Mouse (Mus musculus): ENCODE measurements at regions not wholly inside any gene's neighbourhood (a gene's known extent, or its start where the extent isn't known, plus 50 kb on each side); places are given as distances from the start of the nearest gene placed in this dataset.

DNA sequence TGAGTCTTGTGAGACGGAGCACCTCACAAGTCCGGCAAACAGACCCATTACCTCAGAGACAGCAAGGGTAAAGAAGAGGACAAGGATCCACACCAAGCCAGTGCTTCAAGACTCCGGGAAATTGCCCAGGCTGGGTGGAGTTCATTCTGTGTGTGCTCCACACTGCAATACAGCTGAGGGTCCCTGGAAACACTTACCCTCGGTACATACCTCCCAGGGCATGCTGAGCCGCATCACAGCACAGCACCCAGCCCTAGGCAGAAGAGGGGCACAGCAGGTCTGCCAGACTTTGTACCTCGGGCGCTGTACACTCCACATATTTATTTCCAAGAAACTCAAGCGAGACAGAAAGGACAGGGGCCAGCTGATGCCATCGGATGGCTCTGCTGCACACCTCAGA, 54.5 kb upstream of the Cmc1 start:
- DNase-seq (ENCODE audit: low spot score), result no peak

DNA sequence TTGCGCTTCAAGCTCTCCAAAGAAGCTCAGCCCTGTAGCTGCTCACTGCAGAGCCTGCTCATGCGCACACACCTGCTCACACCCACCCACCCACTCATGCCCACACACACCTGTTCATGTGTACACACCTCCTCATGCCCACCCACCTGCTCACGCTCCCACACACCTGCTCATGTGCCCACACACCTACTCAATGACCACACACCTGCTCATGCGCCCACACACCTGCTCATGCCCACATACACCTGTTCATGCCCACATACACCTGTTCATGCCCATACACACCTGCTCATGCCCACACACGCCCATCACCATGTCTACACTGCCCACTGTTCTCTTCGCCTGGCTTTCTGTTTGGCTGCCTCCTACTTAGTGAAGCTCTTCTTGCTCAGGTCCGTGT, 56.5 kb upstream of the Cmc1 start:
- DNase-seq (ENCODE audit: low spot score), result no peak

DNA sequence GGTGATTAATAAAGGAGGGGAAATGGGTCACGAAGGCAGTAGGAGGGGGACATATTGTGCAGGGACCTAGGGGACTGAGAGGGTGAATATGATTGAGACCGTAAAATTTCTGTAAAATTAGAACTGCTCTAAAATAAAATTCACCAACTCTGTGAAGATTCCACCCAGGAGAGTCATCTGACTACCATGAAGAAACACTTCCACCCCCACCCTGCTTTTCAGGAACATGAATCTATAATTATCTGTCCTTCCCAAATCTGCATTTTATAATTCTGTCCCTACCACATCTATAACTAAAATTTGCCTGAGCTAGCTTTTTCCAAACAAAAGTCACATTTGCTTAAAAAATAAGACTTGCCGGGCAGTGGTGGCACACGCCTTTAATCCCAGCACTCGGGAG, 69.7 kb upstream of the Cmc1 start:
- no peak for DNase-seq (ENCODE audit: low spot score)

DNA sequence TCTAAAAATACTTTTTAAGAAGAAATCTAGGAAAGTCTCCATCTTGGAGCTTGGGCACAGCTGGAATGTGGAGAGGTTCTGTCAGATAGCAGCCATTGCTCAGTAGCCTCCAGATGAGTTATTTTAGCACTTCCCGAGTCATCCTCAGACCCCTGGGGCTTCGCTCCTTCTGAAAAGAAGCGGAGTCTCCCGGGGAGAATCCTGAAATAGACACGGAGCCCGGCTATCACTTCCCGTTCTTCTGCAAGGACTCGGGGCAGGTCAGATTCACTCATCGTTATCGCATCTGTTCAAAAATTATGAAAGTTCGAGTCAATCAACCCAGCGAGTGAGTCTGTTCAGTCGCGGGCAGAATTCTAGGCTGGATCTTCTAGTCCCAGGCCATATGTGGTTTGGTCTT, 71.2 kb upstream of the Cmc1 start:
- DNase-seq (ENCODE audit: low spot score), result no peak

DNA sequence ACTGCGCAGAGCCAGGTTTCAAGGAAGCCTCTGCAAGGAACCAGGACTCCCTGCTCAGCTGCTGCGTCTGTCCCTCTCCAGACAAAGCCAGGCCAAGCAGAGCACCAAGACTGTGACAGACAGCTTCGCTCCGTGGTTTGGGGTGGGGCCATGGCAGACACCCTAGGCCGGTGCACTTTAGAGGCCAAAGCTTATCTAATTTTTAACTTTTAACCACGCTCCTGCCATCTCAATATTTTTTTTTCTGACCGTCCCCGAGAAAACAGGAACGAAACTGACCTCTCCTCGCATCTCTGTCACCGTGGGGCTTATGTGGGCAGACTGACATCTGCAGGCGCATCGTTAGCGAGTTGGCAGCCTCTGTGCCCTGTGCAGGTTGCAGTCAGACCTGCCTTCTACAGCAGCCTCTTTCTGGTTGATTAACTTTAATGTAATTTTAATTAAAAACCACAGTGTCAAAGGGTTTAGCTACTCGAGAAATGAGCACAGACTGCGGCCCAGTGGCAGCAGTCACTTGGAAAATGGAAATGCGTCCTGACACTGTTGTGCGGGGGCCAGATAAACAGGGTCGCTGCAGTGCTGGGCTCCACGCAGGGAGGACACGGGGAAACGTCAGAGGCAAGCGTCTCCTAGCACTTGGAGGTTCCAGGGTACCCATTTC, 77.6 kb upstream of the Cmc1 start:
- DNase-seq (ENCODE audit: low spot score), result no peak

DNA sequence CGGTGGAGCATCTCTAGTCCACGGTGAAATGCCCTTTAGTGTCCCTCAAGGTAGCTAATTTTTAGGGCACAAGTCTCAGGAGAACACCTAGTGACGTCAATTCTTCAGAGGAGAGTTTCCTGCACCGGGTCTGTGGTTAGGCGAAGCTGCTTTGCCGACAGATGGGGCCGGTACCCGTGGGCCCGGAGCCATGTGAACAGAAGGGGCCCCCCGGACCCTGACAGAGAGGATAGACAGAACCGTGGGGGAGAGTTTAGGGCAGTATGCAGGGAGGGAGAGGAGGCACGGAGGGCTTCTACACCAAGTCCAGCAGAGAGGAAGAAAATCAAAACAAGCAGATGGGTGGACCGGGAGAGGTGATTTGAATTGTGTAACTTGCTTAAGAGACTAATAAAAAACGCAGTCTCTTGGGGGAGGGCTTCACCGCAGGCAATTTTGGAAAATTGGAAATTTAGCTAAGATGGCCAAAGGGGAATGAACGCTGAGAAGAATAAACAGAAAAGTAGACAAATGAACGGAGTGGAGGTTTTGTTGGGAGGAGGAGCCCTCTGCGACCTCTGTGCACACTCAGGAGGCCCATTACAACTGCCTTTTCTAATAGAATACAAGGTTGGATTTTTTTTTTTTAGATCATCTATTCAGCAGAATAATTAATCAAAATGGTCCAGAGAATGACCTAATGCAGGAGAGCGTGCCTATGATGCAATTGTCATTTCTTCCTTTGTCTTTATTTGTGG, 78.9 kb upstream of the Cmc1 start:
- no peak for DNase-seq (ENCODE audit: low spot score)

DNA sequence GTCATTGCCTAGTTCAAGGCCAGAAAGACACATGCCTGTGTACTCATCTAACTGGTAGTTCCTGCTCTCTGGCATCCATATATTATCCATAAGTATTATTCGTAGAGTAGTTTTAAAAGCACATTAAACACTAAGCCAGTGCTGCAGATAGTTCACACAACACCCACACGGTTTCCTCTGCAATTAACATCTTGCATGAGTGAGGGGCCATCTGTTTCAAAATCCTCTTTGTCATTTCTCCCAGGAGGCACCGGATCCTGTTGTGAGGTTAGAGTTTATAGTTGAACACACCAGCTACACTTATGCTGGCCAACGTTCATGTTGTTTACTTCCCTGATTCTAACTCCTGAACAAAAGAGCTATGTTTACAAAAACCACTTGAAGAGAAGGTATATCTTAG, 90.7 kb upstream of the Cmc1 start:
- DNase-seq (ENCODE audit: low spot score), result no peak

DNA sequence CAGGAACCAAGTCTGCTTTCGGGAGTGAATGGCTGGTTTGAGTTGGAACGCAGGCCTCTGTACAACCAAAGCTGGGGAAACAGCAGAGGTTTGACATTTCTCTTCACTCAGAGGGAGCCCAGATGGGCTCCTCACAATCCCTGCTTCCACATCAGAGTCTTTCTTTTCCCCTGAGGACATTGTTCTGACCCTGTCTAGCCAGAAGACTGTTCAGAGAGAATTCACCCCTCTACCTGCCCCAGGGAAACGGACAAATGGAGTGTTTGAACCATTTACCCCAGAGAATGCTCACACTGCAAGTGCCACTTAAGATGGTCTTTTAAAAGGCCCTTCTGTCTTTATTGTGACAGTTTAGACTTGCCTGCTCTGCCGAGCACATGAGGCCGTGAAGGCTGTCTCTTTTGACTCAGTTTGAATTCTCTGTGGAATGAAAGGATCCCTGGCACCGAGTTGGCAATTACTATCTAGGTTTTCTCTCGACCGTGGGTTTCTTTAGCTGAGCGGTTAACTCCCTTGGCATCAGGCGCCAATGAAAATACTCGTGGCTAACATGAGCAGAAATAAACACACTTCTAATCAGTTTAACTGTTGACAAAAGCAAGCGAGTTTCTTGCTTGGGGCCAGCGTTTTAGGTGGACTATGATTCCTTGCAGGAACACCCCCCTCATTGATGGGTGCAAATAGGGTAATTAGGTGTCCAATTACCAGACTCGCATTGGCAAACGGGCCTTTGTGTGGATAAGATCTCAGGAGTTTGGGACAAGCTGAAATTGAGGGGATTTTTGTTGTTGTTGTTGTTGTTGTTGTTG, 97.0 kb upstream of the Cmc1 start:
- DNase-seq (ENCODE audit: low spot score), result no peak

DNA sequence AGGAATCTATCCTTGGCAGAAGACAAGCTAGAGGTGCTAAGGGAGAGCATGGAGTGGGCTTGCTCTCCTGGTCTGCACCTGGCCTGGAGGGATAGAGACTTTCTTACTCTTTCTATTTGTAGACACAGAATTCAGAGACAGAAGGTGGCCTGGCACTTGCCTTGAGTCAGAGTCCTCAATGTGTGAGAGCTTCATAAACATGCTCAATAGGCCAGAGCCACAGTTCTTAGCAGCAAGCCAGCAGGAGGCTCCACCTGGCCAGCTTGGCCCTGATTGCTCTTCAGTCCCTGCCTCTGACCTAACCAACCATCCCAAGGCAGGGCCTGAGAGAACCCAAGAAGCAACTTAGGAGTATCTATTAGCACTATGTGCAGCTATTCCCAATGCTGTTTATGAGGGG, 103.9 kb upstream of the Cmc1 start:
- DNase-seq (ENCODE audit: low spot score), result no peak

DNA sequence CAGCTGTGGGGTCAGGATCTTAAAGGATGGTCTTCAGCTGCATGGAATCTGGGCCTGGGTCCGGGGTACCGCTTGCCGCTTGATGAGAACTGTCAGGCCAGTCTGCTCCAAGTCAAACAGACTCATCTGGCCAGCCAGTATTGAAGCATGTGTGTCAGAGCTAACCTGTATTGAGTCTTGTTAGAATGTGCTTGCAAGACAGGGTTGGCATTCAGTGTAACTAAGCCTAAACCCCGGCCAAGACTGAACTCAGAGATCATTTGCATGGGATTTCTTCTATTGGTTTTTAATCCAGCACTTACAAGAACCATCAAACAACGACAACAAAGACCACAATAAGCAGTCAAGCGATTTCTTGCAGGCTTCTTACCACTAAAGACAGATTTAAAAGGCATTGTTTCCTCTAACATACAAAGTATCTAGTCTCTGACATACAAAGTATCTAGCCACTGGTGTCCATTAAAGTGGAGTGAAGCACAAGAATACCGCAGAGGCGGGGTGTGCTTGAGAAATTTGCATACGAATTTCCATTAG, 105.3 kb upstream of the Cmc1 start:
- DNase-seq (ENCODE audit: low spot score), result no peak

DNA sequence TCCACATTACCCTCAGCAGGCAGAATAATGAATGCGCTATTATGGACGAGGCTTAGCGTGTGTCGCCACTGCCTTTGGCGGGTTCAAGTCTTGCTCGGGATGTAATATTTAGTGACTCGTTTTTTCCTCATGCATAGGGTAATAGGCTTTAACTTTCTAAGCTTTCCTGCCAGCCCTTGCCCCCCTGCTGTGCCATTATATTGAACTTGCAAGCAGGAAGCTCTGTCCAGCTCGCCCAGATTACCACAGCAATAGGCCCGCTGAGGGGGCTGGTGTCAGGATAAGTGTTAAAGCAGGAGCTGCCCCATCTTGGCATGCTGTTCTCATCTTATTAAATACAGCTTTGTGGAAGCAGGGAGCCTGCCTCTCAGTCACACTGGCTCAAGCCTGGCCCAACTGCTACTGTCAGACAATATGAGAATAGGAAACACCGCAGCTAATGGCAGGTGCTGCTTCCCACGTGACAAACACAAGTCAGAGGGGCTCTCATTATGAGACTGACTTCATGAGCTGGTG, 105.8 kb upstream of the Cmc1 start:
- DNase-seq (ENCODE audit: low spot score), result no peak

DNA sequence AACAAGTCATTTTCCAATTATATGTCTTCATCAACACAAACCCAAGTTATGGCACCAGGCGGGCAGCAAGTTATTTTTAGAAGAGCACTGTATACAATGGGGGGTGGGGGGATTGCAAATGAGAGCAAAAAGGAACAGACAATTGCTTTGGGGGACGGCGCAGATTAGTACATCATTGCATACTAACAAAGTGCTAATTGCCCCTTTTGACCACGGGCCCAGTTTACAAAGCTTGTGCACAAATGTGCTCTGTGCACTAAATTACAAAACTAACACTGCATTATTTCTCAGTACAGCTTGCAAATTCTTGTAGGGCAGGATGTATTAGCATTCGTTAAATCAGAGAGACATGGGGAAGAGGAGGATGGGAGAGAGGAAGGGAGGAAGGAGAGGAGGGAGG, 116.3 kb upstream of the Cmc1 start:
- DNase-seq (ENCODE audit: low spot score), result no peak

DNA sequence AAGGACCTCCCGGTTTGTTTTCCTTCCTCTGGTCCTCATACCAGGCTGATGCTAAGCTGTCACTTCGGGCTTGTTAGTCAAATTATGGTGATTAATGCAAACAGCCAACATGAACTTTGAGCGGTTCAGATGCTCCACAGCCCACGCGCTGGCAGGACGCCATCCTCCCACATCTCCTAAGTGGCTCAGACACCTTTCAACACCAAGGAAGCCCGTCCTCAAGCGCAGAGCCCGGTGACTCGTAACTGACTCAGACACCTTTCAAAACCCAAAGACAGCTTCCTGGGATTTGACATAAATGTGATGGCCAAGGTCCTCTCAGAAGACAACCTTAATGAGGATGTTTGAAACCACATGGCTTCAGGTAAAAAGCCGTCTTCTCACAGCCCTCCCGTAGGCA, 121.7 kb upstream of the Cmc1 start:
- DNase-seq (ENCODE audit: low spot score), result no peak

DNA sequence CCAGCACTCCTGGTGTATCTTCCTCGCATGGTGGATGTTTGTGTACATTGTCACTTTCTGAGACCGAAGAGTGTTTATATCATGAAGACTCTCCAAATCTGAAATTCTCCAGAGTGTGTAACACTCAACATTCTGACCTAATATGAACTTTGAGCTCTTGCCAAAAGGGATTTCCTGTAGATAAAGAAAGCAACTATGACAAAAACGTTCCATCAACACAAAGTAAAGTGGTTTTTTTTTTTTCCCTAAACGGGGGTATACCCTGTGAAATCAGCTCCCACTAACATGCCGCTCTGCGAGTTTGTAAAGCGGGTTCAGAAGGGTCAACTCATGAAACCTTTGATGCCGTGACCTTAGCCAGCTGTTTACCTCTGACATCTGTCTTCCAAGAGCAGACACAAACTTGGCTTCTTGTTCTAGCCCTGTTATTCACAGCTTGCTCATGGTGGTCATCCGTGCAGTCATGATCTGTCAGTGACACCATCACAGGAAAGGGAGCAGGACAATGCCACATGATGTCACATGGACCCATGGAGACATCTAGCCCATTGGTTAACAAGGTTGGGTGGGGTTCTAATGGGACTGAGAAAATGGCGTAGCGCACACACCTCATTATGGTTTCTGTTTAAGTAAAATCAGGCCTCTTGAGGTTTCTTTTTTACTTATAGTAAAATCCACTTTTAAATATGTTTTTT, 122.9 kb upstream of the Cmc1 start:
- no peak for DNase-seq (ENCODE audit: low spot score)

DNA sequence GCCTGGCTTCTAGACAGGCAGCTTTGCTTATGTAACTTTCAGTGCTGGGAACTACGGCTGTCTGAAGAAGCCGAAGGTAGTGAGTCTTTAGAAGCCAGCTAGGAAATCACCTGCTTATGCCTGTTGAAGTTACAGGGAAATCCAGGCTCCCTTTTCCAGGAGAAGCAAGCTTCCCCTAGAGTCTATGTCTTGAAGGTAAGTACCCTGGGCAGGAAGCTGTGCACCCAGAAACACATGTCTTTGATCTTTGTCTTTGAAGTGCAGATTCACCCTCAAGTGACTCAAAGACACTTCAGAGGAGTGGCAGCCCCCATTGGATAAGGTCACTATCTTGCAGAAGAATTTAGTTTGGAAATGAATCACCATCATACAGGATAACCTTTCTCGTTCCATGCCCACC, 135.5 kb upstream of the Cmc1 start:
- no peak for DNase-seq (ENCODE audit: low spot score)

DNA sequence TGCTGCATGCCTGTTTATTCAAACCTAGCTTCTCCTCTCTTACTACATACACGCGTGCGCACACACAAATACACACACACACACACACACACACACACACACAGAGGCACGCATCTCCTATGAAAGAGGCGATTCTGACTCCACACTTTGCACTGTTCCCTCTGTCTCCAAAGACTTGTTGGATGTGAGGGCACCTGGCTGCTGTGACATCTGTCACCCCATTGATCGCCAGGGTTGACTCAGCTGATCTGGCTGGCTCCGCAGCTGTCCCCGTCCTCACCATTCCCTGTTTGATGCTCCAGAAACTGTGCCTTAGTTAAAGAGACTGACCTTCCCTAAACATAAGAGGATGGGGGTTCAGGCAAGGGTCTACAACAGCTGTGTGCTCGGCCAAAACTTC, 137.6 kb upstream of the Cmc1 start:
- no peak for DNase-seq (ENCODE audit: low spot score)

DNA sequence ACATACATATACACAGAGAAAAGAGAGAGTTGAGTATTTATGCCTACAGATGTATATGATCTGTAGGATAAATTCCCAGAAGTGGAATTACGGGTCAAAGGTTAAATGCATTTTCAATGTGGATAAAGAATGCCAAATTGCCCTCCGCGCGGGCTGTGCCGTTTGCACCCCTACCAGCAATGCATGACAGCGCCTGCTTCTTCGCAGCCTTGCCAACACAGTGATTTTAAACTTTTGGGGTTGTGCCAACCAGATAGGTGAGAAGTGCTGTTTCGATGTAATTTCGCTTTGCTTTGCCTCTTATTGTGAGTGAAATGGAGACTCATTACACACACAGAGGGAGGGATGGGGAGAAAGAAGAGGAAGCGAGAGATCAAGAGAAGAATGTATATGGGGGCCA, 142.9 kb upstream of the Cmc1 start:
- no peak for DNase-seq (ENCODE audit: low spot score)

DNA sequence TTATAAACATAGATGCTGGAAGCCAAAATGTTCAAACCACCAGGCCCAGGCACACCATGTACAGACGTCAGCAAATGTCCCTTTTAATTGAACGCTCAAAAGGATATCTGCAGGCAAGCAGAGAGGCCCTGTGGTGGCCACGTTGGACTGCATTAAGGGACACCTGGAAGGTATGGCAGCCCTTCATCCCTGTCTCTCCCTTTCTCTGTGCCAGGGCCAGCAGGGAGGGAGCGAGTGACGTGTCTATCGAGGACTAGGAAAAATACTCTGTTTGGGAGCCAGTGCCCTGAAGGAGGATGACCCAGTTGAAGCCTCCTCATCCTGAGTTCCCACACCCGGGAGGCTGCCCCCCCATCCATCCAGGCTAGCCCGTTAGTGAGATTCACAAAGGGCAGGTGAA, 144.0 kb upstream of the Cmc1 start:
- DNase-seq (ENCODE audit: low spot score), result no peak

DNA sequence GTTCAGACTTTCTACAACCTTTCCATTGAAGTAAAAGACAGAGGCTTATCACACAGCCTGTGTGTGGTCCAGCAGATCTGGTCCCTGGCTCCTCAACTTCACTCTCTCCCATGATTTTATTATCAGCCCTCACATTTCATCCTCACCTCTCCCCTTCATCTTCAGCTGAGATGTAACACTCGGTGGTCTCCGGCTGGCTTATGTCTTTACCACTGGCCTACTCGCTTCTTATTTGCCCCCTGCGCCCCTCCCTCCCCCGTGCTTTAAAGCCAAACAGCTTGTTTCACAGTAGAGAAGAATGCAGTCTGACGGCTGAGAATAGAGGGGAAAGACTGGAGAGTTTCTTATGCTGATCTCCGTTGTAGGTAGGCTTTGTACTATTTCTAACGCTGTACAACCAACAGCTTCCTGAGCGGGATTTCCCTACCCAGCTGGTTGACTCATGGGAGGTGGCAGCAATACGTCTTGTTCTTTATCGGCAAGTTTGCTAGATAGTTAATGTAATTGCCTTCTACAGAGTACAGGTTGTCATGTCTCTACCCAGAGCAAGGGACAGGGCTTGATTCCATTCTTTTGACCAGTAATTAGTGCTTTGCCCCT, 152.9 kb upstream of the Cmc1 start:
- DNase-seq (ENCODE audit: low spot score), result no peak

DNA sequence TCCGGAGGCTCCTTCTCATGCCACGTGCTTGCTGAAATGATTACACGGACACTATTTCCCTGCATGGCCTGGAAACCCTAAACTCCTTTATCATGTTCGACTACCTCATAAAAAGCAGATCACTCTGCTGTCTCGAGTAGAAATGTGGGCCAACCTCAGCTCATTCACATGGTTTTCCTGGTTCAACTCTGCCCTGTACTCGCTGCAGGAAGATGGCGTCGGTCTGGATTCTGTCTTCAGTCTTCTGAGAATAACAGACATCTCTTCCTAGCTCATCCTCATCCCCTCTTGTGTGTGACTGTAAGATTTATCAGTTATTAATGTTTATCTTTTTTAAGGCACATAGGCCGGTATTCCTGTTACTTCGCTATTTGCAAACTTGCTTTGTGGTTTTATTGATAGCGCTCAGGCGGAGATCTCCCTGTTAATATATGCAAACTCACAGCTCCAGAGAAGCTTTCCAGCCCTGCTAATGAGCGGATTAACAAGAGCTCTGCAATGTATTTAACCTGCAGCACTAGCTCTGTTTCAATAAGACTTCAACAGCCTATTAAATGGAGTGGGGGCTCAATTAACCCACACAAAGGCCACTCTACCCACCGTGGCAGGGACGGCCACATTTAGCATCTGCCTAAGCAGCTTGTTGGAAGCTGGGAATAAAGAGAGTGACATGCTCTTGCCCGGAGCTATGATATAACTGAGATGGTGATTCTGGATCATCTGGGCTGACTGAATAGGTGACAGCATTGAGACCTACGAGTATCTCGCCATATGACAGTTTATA, 159.5 kb upstream of the Eomes start:
- no peak for DNase-seq (ENCODE audit: low spot score)

DNA sequence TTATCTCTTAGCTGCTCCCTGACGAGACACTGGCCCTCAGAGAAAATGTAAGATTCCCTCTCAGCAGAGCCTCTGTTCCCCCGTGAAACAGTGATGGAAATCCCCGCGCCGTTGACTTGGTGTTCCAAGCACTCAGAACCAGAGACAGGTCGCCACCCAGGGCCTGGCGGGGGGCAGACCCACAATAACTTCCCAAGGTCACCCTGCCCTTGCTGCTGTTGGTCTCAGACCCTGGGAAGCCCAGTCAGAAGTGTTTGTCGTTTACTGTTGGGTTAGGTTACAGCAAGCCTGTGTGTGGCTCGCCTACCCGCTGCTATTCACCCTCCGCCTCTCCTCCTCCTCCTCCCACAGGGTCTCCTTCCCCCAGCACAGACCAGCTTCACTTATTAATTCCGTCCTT, 154.2 kb upstream of the Eomes start:
- no peak for DNase-seq (ENCODE audit: low spot score)

Measured in adipocyte (in vitro differentiated cells).